Mouse (Mus musculus): ENCODE data around the gene Pak3.

- TF ChIP-seq EP300 (IDR thresholded peaks at IDR 0.05; ENCODE audit: low read depth): no peak
- TF ChIP-seq CTCF (IDR thresholded peaks at IDR 0.05; ENCODE audit: low read depth): no peak
Observed at GRCm38 (mm10) chrX:143826521-143826920, 308.1 kb downstream of the Pak3 start.
